Mouse (Mus musculus) c-Kit-positive CD71-positive TER-119-negative erythroid progenitor cells, embryonic 14.5 days (primary cell): ENCODE data around the gene Gnb2.

Experiments used
- DNase-seq: peaks from one replicate; pipeline ENCODE4 v3.0.0-alpha.2; 2013; ENCODE audit warnings: low read depth

The Gnb2 gene

DNA sequence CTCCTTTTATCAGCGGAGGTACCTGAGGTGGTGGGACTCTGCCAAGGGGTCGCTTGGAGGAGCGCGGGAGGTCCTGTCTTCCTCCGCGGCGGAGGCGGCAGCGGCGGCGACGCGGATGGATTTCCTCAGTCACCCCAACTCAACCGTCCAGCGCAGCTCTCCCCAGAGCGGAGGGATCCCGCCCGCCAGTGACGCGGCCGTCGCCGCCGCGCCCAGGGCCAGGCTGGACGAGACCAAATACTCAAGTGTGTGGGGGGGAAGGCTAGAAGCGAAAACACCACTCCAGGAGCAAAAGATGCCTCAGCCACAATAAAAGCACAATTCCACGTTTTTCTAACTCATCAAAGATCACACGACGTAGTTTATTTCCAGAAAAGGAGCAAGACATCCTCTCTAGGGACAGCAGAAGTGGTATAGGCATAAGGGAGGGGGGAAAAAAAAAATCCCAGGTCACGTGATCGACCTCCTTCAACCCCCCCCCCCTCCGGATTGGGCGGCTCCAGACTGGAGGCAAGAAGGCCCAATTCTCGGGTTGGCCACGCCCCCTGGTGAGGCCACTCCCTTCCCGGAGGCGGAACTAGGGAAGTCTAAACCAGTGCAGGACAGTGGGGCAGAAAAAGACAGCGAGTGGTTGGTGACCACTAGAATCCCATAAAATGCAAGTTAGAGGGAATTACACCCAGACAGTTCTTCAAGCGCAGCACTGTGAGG is at the start of gene Gnb2, which contains the start of gene Epo:
TSS of gene Gnb2 (minus strand) at position 394 of the 711 bp plus-strand sequence.
TSS of gene Epo (minus strand) at position 126 of the 711 bp plus-strand sequence.
- DNase-seq = peak; percentile 97

GRCm38 (mm10) chr5:137582702-137583101 is 49.4 kb upstream of the Gnb2 start:
- no peak for DNase-seq

DNA sequence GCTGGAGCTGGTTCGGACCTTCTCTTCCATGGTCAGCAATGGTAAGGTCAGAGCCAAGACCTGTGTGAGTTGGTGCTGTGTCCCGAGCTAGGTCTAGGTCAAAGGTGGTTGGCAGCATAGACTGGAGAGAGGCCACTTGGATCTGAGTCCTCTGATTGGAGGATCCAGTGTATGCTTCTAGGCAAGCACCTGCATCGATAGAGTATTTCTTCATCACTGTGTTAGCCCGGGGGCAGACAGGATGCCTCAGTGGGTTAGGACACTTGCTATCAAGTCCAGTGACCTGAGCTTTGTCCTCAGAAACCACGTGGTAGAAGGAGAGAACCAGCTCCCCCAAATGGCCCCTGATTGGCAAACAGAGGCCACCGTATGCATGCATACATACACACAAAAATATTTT is 46.9 kb upstream of the Gnb2 start:
- DNase-seq = no peak

DNA sequence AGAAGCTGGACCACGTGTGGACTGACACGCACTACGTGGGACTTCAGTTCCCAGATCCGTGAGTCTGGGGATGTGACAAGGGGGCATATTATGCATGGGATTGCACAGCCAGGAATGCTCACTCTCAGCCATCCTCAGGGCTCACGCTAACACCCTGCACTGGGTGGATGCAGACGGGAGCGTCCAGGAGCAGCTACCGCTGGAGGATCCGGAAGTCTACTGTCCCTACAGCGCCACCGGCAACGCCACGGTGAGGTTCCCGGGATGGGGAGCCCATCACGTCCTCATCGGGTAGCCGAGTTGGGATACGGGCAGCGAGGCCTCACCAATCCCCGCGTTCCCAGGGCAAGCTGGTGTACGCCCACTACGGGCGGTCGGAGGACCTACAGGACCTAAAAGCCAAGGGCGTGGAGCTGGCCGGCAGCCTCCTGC is 41.2 kb upstream of the Gnb2 start:
- DNase-seq = no peak

GRCm38 (mm10) chr5:137570691-137571586 is 37.6 kb upstream of the Gnb2 start:
- peak; percentile 84 for DNase-seq

- peak; percentile 27 for DNase-seq
Observed at GRCm38 (mm10) chr5:137570181-137570580, 36.9 kb upstream of the Gnb2 start.

DNA sequence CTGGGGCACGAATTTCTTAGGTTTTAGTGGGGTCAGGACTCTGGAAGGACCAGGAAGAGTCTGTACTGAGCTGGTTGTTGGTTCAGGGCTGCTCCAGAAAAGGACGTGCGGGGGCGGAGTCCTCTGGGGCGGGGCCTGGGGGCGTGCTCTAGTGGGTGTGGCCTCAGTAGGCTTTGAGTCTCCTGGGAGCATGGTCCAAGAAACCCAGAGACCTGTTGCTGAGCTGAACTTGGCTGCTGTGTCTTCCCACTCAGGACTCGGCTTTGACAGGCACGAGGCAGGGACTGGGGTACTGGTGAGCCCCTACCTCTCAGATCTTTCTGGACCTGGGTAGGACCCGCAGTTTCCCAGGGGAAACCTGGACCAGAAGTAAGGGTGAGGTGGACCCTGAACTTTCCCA is 36.4 kb upstream of the Gnb2 start, which contains the start of gene Tfr2:
TSS of gene Tfr2 (plus strand) at position 176 of the 400 bp plus-strand sequence.
- peak; percentile 83 for DNase-seq

DNA sequence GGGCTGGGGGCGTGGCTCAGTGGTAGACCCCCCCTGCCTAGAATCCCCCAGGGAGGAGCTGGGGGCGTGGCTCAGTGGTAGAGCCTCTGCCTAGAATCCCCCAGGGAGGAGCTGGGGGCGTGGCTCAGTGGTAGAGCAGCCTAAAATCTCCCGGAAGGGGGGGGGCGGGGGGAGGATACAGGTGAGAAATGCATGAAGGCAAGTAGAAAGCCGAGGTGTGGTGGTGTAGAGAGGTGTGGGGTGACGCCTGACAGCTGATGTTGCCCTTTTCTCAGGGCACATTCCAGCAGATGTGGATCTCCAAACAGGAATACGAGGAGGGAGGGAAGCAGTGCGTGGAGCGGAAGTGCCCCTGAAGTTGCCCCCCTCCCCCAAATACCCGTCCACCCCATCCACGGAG is 35.7 kb upstream of the Gnb2 start:
- no peak for DNase-seq

DNA sequence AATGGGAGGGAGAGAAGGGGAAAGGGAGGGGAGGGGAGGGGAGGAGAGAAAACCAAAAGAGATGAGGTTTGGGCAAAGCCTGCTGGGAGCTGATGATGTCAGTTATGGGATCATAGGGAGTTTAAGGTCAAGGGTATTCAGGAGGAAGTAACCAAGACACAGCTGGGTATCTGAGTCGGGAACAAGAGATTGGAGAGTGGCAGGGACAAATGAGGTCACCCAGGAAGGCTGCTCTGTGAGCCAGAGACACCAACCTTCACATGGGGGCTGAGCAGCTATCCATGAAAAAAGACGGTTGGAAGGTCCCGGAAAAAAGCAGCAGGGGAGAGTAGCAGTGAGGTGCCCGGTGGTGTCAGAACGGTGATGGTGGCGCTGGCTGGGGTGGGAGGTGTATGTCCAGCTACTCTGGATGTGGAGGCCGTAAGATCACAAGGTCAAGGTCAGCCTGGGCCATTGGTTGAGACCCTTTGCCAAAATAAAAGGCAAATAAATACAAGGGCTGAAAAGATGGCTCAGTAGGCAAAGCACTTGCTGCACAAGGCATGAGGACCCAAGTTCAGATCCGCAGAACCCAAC is 35.0 kb upstream of the Gnb2 start:
- DNase-seq = no peak

DNA sequence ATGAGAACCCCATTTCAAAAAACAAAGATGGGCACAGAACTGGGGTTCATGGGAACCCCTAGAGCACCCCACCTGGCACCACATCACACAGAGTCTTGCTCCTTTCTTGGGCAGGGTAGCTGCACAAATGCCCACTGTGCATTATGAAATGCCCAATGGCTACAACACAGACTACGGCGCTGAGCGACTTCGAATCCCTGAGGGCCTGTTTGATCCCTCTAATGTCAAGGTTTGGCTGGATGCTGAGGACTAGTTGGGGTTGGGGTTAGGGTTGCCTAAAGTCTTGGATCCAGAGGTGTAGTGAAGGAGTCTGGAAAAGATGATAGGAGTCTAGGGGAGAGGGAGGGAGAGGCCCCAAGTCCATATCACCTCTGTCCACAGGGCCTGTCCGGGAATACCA is 33.1 kb upstream of the Gnb2 start:
- DNase-seq = no peak

DNA sequence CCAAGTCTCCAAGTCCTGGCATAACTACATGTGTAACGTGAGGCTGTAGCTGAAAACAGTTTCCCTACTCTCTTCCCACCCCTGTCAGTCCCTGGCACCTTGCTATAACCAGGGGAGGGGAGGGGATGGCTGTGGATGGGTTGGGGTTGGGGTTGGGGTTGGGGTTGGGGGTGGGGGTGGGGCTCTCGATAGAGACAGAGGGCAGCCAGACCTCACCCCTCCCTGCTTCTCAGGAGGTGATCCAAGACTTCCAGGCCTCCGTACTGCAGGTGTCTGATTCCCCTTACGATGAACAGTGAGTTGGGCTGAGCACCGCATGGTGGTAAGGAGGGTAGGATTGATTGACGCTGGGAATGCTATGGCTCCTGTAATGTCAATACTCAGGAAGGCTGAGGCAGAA is 32.4 kb upstream of the Gnb2 start:
- DNase-seq = no peak

DNA sequence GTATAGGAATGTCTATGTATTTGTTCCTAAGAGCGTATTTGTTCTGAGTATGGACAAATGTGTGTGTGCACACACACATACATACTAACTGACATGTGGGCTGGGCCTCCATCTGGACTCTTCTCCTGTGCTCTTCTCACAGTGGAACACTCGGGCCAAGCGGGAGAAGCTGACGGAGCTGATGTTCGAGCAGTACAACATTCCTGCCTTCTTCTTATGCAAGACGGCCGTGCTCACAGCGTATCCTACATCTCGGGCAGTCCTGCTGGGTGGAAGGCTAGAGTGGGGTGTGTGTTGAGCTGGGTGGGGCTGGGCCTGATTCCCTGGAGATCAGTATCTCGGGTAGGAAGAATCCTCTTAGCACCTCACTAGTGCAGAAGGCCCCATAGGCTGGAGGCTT is 29.7 kb upstream of the Gnb2 start:
- DNase-seq = no peak

GRCm38 (mm10) chr5:137561556-137561955 is 28.2 kb upstream of the Gnb2 start:
- DNase-seq = no peak

GRCm38 (mm10) chr5:137553898-137554297 is 20.6 kb upstream of the Gnb2 start:
- DNase-seq = no peak

GRCm38 (mm10) chr5:137553411-137553837 is 20.1 kb upstream of the Gnb2 start, which contains the start of gene Actl6b:
Actl6b (plus strand) TSS chr5:137553517.
- peak; percentile 49 for DNase-seq

DNA sequence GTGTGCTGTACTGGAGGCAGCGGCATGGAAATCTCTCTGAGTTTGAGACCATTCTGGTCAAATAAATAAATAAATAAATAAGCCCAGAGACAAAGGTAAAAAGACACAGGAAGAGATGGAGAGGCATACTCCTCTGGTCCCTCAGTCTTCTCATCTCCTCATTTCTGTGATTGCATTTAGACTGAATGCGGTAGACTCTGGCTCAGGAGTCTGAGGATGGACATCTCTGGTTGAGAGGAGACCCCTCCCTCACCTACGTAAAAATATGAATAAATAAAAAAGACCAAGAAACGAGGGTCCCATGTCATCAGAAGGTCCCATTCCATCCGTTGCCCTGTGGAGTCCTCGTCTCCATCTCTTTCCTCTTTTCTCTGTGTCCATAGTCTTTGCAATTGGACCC is 19.7 kb upstream of the Gnb2 start:
- DNase-seq = no peak

DNA sequence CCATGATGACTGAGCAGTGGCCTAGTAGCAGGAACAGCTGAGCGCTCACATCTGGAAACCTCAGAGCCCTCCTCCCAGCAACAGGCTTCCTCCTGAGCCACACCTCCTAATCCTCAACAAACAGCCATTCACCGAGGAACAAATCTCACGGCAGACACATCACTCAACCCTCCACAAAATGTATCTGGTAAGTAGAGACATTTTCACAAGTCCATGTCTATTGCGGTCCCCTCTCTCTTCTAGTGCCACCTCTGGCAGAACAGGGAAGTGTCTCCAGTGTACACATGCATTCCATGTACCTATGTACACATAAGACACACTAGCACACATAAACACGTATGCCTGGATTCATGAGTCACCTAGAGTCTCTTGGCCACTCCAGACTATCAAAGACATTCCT is 17.8 kb upstream of the Gnb2 start:
- DNase-seq = no peak

DNA sequence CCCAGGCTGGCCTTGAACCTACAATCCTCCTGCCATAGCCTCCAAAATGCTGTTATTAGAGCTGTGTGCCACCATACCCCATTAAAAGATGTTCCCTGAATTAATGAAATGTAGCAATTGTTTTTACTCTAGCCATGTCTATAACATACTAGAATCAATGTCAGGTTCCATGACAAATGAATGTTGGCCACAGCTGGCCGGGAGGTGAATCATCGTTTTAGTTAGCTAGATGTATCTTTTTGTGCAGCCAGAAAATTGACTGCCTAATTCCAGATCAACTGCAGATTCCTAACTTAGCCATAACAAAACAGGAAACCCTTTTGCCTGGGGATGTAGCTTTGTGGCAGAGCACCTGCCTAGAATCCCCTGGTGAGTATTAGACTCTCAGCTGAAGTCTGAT is 16.5 kb upstream of the Gnb2 start:
- no peak for DNase-seq

- DNase-seq = no peak
Observed at GRCm38 (mm10) chr5:137545596-137545995, 12.3 kb upstream of the Gnb2 start.

GRCm38 (mm10) chr5:137544926-137545325 is 11.6 kb upstream of the Gnb2 start:
- no peak for DNase-seq

GRCm38 (mm10) chr5:137541768-137542540 is 8.6 kb upstream of the Gnb2 start:
- DNase-seq = no peak

DNA sequence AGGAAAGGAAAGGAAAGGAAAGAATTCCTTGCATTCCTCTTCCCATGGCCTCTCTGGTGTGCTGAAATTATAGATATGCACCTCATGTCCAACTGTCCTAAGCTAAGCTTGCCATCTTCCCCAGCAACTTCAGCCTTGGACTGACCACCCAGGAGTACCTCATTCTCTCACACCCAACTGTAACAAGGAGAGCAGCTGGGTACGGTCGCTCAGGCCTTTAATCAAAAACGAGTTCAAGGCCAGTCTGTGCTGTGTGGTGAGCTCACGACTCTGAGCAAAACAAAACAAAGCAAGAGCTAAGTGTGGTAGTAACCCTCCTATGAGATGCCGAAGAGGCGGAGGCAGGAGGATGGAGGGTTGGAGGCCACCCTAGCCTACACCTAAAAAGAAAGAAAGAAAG is 7.7 kb upstream of the Gnb2 start:
- DNase-seq = no peak
